Mouse (Mus musculus): ENCODE measurements around the gene 6430571L13Rik. TPM values are rescaled to one million over a fixed set of nuclear protein-coding genes. Genes with fewer than 3 reads are reported as not detected.
A peak's percentile ranks its signal among the peaks of the same experiment; 100 is the strongest.

Gene 6430571L13Rik
- polyA plus RNA-seq, 1 experiment from 2014 or later, result 0.85 TPM

DNA sequence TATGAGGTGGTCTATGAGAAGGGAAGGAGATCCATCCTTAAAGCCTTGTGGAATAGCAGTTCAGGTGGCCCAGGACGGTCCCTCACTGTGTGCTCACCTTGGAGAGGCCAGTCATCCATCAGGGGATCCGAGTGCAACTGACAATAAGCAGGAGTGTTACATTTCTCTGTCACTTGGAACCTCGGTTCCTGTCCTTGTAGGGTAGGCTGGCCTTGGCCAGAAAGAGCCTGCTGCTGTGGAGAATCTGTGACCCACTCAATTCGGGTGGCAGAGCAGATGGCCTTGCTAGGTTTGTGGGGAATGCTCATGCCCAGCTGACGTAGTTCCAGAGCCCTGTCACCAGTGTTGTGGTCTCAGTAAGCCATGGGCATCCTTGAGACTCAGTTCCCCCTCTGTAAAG lies 30.8 kb upstream of the 6430571L13Rik start:
- no peak overlapping the region for H3K27ac ChIP-seq (ENCODE audit: low read length)
- ATAC-seq (ENCODE audit: low read depth), result no peak
- 62% methylated on average over 5 of the region's 5 CpGs for WGBS

DNA sequence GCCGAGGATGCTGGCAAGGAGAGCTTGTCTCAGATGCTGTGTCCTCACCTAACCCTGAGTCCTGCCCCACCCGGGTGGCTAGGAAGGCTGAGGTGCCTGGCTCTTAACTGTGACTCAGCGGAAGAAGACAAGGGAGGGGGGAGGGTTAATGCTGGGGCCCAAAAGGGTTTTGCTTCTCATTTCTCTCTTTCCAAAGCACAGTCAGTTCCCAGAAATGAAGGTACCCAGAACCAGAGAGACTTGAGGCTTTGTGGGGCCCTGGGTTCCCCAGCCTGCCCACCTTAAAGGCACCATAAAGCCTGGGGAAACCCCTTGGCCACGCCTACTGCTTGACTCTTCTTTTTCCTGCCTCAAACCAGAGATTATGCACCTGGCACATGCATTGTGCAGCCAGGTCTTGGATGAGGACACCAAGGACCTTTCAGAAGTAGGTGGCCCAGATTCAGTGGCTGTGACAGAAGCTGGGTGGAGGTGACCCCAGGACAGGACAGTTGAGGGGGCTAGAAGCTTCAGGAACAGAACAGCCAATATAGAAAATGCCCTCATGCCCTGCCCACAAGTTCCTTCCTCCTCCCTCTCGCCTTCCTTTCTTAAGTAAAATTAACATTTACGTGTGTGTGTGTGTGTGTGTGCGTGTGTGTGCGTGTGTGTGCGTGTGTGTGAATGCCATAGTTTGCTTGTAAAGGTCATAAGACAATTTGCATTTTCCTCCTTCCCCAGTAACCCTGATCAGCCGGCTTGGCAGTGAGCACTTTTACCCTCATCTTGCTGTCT lies 27.4 kb upstream of the 6430571L13Rik start:
- no peak overlapping the region for H3K9ac ChIP-seq (ENCODE audit: low read length)
- H3K4me1 ChIP-seq (replicated peaks; ENCODE audit: control insufficient read depth, insufficient read depth, low read length), result peaks cover 11% of the 10 kb centered on the region
- ATAC-seq (ENCODE audit: low read depth), result no peak
- H3K27ac ChIP-seq (ENCODE audit: low read length), result no peak overlapping the region
- no peaks in the 10 kb centered on the region for H3K27me3 ChIP-seq (ENCODE audit: control insufficient read depth, insufficient read depth, low read depth, low read length)
- no peak overlapping the region for H3K4me3 ChIP-seq (ENCODE audit: low read length)
- H3K4me2 ChIP-seq (ENCODE audit: low read depth, low read length), result no peak overlapping the region
- 43% methylated on average over 10 of the region's 10 CpGs for WGBS
- no peaks in the 10 kb centered on the region for H3K9me3 ChIP-seq (ENCODE audit: control insufficient read depth, low read length)
- no peaks in the 10 kb centered on the region for H3K36me3 ChIP-seq (ENCODE audit: control insufficient read depth, insufficient read depth, low read length)

More for the DNA sequence above, 30.8 kb upstream of the 6430571L13Rik start:
- Histone ChIP-seq H3K4me3 (ENCODE audit: low read length) (no peak overlapping the region), H3K36me3 (ENCODE audit: control insufficient read depth, insufficient read depth, low read length) (no peaks in the 10 kb centered on the region), H3K9me3 (ENCODE audit: control insufficient read depth, low read length) (no peaks in the 10 kb centered on the region), H3K4me1 (replicated peaks; ENCODE audit: control insufficient read depth, insufficient read depth, low read length) (peaks cover 33% of the 10 kb centered on the region), H3K9ac (ENCODE audit: low read length) (no peak overlapping the region), H3K4me2 (ENCODE audit: low read depth, low read length) (no peak overlapping the region), H3K27me3 (ENCODE audit: control insufficient read depth, insufficient read depth, low read depth, low read length) (no peaks in the 10 kb centered on the region)

DNA sequence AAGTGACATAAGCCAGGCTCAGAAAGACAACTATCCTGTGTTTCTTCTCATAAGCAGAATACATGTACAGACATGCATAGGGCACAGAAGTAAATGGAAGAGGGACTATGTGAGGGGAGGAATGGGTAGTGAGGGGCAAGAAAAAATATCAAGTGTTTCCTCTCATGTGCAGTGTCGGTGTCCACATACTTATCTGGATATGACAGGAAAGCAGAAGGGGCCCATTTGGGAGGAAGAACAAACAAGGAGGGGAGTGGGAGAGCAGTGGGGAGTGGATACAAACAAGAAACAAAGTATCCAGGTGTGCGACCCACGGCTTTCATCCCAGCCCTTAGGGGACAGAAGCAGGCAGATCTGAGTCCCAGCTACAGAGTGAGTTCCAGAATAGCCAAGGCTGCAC lies 26.5 kb upstream of the 6430571L13Rik start:
- Histone ChIP-seq H3K36me3 (ENCODE audit: control insufficient read depth, insufficient read depth, low read length) (no peaks in the 10 kb centered on the region), H3K4me3 (ENCODE audit: low read length) (no peak overlapping the region), H3K4me1 (replicated peaks; ENCODE audit: control insufficient read depth, insufficient read depth, low read length) (0 out of 2 replicates have a peak, but pooled peaks cover 2% of the 10 kb centered on the region), H3K9ac (ENCODE audit: low read length) (no peak overlapping the region), H3K27me3 (ENCODE audit: control insufficient read depth, insufficient read depth, low read depth, low read length) (no peaks in the 10 kb centered on the region), H3K9me3 (ENCODE audit: control insufficient read depth, low read length) (no peaks in the 10 kb centered on the region), H3K27ac (ENCODE audit: low read length) (no peak overlapping the region), H3K4me2 (ENCODE audit: low read depth, low read length) (no peak overlapping the region)
- no peak for ATAC-seq (ENCODE audit: low read depth)
- WGBS, result 58% methylated on average over 3 of the region's 3 CpGs

DNA sequence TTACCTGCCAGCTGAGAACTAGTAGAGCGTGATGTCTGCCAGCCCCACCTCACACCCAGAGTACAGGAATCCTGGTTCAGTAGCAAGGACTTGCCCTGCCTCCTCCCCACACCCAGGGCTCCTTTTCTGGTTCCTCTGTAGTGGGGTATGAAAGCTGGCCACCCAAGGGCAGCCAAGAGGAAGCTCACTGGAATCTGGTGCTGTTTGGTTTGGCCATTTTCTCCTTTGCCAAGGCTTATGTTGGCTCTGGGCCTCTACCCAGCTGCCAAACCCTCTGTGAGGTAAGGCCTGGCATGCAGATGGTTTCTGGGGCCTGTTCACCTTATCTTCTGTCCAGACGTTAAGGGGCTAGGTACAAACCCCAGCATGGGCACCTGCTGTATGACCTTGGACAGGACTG lies 24.6 kb upstream of the 6430571L13Rik start:
- Histone ChIP-seq H3K36me3 (ENCODE audit: control insufficient read depth, insufficient read depth, low read length) (no peaks in the 10 kb centered on the region), H3K9me3 (ENCODE audit: control insufficient read depth, low read length) (no peaks in the 10 kb centered on the region), H3K4me2 (ENCODE audit: low read depth, low read length) (no peak overlapping the region), H3K27ac (ENCODE audit: low read length) (no peak overlapping the region; the same call in 1 of the 2 replicates), H3K4me3 (ENCODE audit: low read length) (no peak overlapping the region), H3K9ac (ENCODE audit: low read length) (no peak overlapping the region), H3K4me1 (replicated peaks; ENCODE audit: control insufficient read depth, insufficient read depth, low read length) (0 out of 2 replicates have a peak, but pooled peaks cover 2% of the 10 kb centered on the region), H3K27me3 (ENCODE audit: control insufficient read depth, insufficient read depth, low read depth, low read length) (no peaks in the 10 kb centered on the region)
- ATAC-seq (ENCODE audit: low read depth), result 0 out of 2 replicates have a peak, but pooled peaks have one; percentile 31
- WGBS, result 69% methylated on average over 2 of the region's 2 CpGs

DNA sequence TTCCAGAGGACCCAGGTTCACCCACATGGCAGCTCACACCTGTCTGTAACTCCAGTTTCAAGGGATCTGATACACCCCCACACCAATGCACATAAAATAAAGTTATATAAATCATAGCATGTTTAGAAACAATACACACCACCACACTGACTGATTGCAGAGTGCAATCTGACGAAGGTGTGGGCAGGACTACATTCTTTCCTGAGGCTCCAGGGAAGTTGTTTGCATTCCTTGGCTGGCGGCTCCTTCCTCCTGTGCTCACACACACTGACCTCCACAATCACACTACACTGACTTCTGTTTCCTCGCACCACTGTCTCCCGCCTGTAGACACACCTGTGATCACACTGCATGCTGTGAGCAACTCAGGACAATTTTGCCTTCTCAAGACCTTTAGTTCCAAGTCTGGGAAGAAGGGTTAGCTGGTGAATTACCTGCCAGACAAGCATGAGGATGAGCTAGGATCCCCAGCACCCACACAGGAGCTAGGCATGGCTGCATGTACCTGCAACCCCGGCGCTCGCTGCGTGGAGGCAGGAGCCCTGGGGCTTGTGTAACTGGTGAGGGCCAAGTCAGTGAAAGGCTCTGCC lies 17.8 kb upstream of the 6430571L13Rik start:
- Histone ChIP-seq H3K4me1 (replicated peaks; ENCODE audit: control insufficient read depth, insufficient read depth, low read length) (peaks cover 6% of the 10 kb centered on the region), H3K4me2 (ENCODE audit: low read depth, low read length) (no peak overlapping the region), H3K4me3 (ENCODE audit: low read length) (no peak overlapping the region), H3K27ac (ENCODE audit: low read length) (peak overlapping the region; percentile 48), H3K36me3 (ENCODE audit: control insufficient read depth, insufficient read depth, low read length) (no peaks in the 10 kb centered on the region), H3K27me3 (ENCODE audit: control insufficient read depth, insufficient read depth, low read depth, low read length) (no peaks in the 10 kb centered on the region), H3K9me3 (ENCODE audit: control insufficient read depth, low read length) (no peaks in the 10 kb centered on the region), H3K9ac (ENCODE audit: low read length) (no peak overlapping the region)
- 54% methylated on average over 8 of the region's 8 CpGs for WGBS
- ATAC-seq (ENCODE audit: low read depth), result peak; percentile 67

DNA sequence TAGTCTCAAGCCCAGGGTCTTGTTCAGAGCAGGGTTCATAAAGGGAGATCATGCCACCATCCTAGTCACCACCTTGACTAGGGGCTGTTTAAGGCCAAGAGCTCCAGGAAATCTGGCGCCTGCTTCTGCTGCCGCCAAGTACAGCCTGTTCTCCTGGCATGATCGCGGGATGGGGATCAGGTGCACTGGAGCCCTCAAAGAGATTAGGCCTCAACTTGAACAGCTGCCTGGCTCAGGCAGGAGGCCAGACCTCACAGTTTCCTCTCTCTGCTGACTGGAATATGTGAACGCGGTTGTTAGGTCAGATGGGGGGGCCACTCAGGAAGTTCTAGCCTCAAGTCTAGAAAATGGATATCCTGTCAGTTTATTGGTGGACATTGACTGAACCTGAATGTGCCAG lies 16.8 kb upstream of the 6430571L13Rik start:
- H3K4me1 ChIP-seq (replicated peaks; ENCODE audit: control insufficient read depth, insufficient read depth, low read length), result peaks cover 6% of the 10 kb centered on the region
- no peaks in the 10 kb centered on the region for H3K9me3 ChIP-seq (ENCODE audit: control insufficient read depth, low read length)
- no peak overlapping the region for H3K27ac ChIP-seq (ENCODE audit: low read length)
- H3K27me3 ChIP-seq (ENCODE audit: control insufficient read depth, insufficient read depth, low read depth, low read length), result no peaks in the 10 kb centered on the region
- ATAC-seq (ENCODE audit: low read depth), result peak; percentile 28; the same call in 1 of the 2 replicates
- H3K9ac ChIP-seq (ENCODE audit: low read length), result no peak overlapping the region
- WGBS, result 47% methylated on average over 6 of the region's 6 CpGs
- no peak overlapping the region for H3K4me3 ChIP-seq (ENCODE audit: low read length)
- no peaks in the 10 kb centered on the region for H3K36me3 ChIP-seq (ENCODE audit: control insufficient read depth, insufficient read depth, low read length)
- H3K4me2 ChIP-seq (ENCODE audit: low read depth, low read length), result no peak overlapping the region

DNA sequence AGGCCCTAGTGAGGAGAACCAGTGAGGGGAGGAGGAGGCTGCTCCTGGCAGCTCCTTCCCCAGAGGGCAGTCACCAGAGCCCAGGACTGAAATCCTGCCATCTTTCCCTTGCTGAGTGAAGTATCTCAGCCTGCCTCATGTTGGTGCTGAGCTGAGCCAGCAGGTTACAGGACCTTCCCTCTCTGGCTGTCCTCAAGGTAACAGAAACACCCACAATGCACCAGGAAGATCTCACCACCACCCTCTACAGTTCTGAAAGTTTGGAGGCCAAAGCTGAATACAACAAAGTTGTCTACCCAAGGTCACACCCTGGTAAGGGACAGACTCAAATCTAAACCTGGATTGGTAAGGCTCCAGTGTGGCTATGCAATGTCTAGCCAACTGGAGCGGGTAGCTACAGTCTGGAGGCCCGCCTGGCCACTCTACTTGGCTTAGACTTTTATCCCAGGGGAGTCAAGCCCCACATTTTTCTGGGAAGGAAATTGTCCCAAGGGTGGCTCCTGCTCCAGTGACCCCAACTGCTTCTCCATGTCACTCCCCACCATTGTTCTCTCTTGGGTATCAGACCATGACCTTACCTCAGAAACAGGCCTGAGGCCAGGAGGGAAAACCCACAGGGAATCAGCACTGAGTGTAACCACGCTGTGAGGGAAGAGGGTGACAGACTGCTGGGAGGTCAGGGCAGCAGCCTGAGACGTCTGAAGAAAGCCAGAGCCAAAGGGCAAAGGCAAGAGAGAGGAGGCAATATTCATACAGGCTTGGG lies 15.4 kb upstream of the 6430571L13Rik start:
- H3K36me3 ChIP-seq (ENCODE audit: control insufficient read depth, insufficient read depth, low read length), result no peaks in the 10 kb centered on the region
- no peak overlapping the region for H3K9ac ChIP-seq (ENCODE audit: low read length)
- H3K4me1 ChIP-seq (replicated peaks; ENCODE audit: control insufficient read depth, insufficient read depth, low read length), result peaks cover 6% of the 10 kb centered on the region
- H3K9me3 ChIP-seq (ENCODE audit: control insufficient read depth, low read length), result no peaks in the 10 kb centered on the region
- no peak overlapping the region for H3K4me3 ChIP-seq (ENCODE audit: low read length)
- no peak overlapping the region for H3K4me2 ChIP-seq (ENCODE audit: low read depth, low read length)
- no peak overlapping the region for H3K27ac ChIP-seq (ENCODE audit: low read length)
- H3K27me3 ChIP-seq (ENCODE audit: control insufficient read depth, insufficient read depth, low read depth, low read length), result no peaks in the 10 kb centered on the region
- 74% methylated on average over 4 of the region's 4 CpGs for WGBS
- ATAC-seq (ENCODE audit: low read depth), result no peak

DNA sequence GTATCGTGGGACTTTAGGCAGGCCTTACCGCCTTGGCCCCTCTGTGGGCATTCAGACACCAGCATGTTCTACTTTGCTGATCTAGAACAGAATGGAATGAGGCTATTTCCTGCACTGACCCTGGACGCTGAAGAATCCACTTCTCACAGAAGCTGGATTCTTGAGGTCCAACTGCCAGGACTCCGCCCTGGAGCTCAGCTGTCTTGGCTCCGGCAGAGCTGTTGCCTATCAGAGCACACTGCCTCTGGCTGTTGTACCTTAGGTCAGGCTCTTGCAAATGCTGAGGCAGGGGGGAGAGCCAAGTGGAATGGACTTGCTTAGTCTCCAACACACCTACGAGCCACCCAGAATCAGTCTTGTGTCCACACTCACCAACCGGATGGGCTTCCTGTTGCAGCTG lies 14.5 kb upstream of the 6430571L13Rik start:
- Histone ChIP-seq H3K27ac (ENCODE audit: low read length) (no peak overlapping the region), H3K4me2 (ENCODE audit: low read depth, low read length) (no peak overlapping the region), H3K4me1 (replicated peaks; ENCODE audit: control insufficient read depth, insufficient read depth, low read length) (peaks cover 6% of the 10 kb centered on the region), H3K27me3 (ENCODE audit: control insufficient read depth, insufficient read depth, low read depth, low read length) (no peaks in the 10 kb centered on the region), H3K4me3 (ENCODE audit: low read length) (no peak overlapping the region), H3K9me3 (ENCODE audit: control insufficient read depth, low read length) (no peaks in the 10 kb centered on the region), H3K36me3 (ENCODE audit: control insufficient read depth, insufficient read depth, low read length) (no peaks in the 10 kb centered on the region), H3K9ac (ENCODE audit: low read length) (no peak overlapping the region)
- no peak for ATAC-seq (ENCODE audit: low read depth)
- WGBS, result 70% methylated on average over 7 of the region's 7 CpGs

All from lung, embryonic 16.5 days (tissue).